Mouse (Mus musculus): ENCODE measurements around the gene Thbd. TPM values are rescaled to one million over a fixed set of nuclear protein-coding genes. Genes with fewer than 3 reads are reported as not detected.

The Thbd gene
- polyA plus RNA-seq, 1 experiment, result 4.1 TPM

DNA sequence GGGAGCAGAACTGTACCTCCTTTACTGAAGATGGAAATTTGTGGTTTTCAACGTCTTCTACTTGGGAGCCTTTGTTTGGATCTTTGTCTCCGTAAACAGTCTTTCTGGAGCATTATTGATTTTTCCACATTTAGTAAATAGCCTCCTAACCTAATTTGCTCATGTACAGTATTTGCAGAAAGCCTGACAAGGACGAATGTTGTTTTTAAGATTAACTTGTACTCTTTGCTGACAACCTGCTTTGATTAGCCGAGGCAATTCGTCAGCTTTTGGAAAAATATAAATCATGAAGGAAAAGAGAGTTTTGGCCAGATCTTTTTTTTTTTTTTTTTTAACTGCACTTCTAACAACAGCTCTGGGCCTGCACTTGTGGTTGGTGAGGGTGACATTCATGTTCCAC lies 42.6 kb upstream of the Thbd start:
- Histone ChIP-seq H3K27me3 (ENCODE audit: control insufficient read depth, insufficient read depth, insufficient read length) (no peaks in the 10 kb centered on the region), H3K79me2 (ENCODE audit: control insufficient read depth, insufficient read depth) (no peaks in the 10 kb centered on the region), H3K4me3 (no peak overlapping the region), H3K36me3 (ENCODE audit: control insufficient read depth, insufficient read depth) (no peaks in the 10 kb centered on the region), H3ac (ENCODE audit: control insufficient read depth, insufficient read length) (no peak overlapping the region), H3K4me2 (ENCODE audit: low read depth) (no peak overlapping the region)
- no peak for TF ChIP-seq USF1 (IDR thresholded peaks at IDR 0.05; ENCODE audit: low read depth)
- no peak for TF ChIP-seq TCF3 (IDR thresholded peaks at IDR 0.05; ENCODE audit: insufficient read length, low read depth)
- TF ChIP-seq TCF12 (IDR thresholded peaks at IDR 0.05; ENCODE audit: insufficient read depth, poor library complexity, severe bottlenecking), result no peak
- no peak for TF ChIP-seq MYOD1 (IDR thresholded peaks at IDR 0.05; ENCODE audit: control insufficient read depth in 1 of 3, insufficient read length in 2 of 3, low read depth in 2 of 3)
- TF ChIP-seq SRF (IDR thresholded peaks at IDR 0.05; ENCODE audit: control insufficient read depth, insufficient read length, low read depth), result no peak
- no peak for TF ChIP-seq REST (IDR thresholded peaks at IDR 0.05; ENCODE audit: insufficient read depth, insufficient read length)
- TF ChIP-seq MAX (IDR thresholded peaks at IDR 0.05; ENCODE audit: low read depth), result no peak
- no peak for TF ChIP-seq POLR2AphosphoS2 (IDR thresholded peaks at IDR 0.05; ENCODE audit: insufficient read length, low read depth)
- no peak for TF ChIP-seq MYOG (IDR thresholded peaks at IDR 0.05; ENCODE audit: control insufficient read depth in 1 of 3, insufficient read depth in 1 of 3, insufficient read length in 2 of 3, low read depth in 2 of 3)
- TF ChIP-seq E2F4 (IDR thresholded peaks at IDR 0.05; ENCODE audit: insufficient read depth), result no peak
- no peak for TF ChIP-seq POLR2A (IDR thresholded peaks at IDR 0.05; ENCODE audit: insufficient read length, low read depth)
- TF ChIP-seq CEBPB (IDR thresholded peaks at IDR 0.05; ENCODE audit: insufficient read depth, poor library complexity, severe bottlenecking), result no peak

DNA sequence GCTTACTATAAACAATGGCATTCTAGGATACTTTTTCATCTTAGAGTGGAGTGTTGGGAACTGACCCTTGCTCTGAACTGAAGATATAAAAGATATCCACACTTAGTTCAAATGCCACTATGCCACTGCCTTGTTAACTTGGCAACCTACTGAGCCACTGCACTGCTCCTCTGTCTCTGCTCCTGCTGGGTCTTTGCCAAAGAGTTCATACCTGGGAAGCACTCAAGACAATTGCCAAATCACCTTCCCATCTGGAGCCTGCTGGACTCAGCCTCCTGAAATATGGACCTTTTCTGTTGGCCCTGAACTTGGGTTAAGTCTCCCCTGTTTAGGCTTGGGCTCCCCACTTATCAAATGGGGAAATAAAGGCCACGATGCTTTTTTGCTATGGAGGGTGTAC lies 41.7 kb upstream of the Thbd start:
- no peak overlapping the region for H3K4me2 ChIP-seq (ENCODE audit: low read depth)
- H3K27me3 ChIP-seq (ENCODE audit: control insufficient read depth, insufficient read depth, insufficient read length), result no peaks in the 10 kb centered on the region
- H3K79me2 ChIP-seq (ENCODE audit: control insufficient read depth, insufficient read depth), result no peaks in the 10 kb centered on the region
- no peak for TF ChIP-seq SRF (IDR thresholded peaks at IDR 0.05; ENCODE audit: control insufficient read depth, insufficient read length, low read depth)
- TF ChIP-seq E2F4 (IDR thresholded peaks at IDR 0.05; ENCODE audit: insufficient read depth), result no peak
- TF ChIP-seq REST (IDR thresholded peaks at IDR 0.05; ENCODE audit: insufficient read depth, insufficient read length), result no peak
- no peak for TF ChIP-seq MAX (IDR thresholded peaks at IDR 0.05; ENCODE audit: low read depth)
- TF ChIP-seq POLR2AphosphoS2 (IDR thresholded peaks at IDR 0.05; ENCODE audit: insufficient read length, low read depth), result no peak
- TF ChIP-seq TCF12 (IDR thresholded peaks at IDR 0.05; ENCODE audit: insufficient read depth, poor library complexity, severe bottlenecking), result no peak
- no peak for TF ChIP-seq CEBPB (IDR thresholded peaks at IDR 0.05; ENCODE audit: insufficient read depth, poor library complexity, severe bottlenecking)
- TF ChIP-seq POLR2A (IDR thresholded peaks at IDR 0.05; ENCODE audit: insufficient read length, low read depth), result no peak
- no peak overlapping the region for H3ac ChIP-seq (ENCODE audit: control insufficient read depth, insufficient read length)
- H3K36me3 ChIP-seq (ENCODE audit: control insufficient read depth, insufficient read depth), result no peaks in the 10 kb centered on the region
- H3K4me3 ChIP-seq, result no peak overlapping the region

DNA sequence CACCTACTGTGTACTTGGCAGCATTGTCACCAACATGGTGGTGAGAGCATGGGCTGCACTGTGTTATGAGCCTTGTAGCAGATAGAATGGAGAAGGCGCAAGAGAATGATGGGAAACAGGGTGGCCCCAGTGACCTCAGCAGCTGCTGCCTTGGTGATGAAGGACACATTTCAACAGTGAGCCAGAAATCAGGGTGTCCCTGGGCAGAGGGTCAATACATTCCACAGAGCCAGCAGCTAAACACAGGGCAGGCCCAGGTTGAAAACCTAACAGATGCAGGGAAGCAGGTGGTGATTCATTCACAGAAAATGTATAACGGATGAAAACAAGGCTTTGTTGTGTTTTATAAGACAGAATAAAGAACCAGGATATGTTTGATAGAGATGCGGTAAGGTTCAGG lies 38.5 kb upstream of the Thbd start:
- no peaks in the 10 kb centered on the region for H3K79me2 ChIP-seq (ENCODE audit: control insufficient read depth, insufficient read depth)
- H3ac ChIP-seq (ENCODE audit: control insufficient read depth, insufficient read length), result no peak overlapping the region
- no peaks in the 10 kb centered on the region for H3K27me3 ChIP-seq (ENCODE audit: control insufficient read depth, insufficient read depth, insufficient read length)
- H3K4me3 ChIP-seq, result no peak overlapping the region
- no peak overlapping the region for H3K4me2 ChIP-seq (ENCODE audit: low read depth)
- TF ChIP-seq TCF3 (IDR thresholded peaks at IDR 0.05; ENCODE audit: insufficient read length, low read depth) (no peak), E2F4 (IDR thresholded peaks at IDR 0.05; ENCODE audit: insufficient read depth) (no peak), MYOG (IDR thresholded peaks at IDR 0.05; ENCODE audit: control insufficient read depth in 1 of 3, insufficient read depth in 1 of 3, insufficient read length in 2 of 3, low read depth in 2 of 3) (peak in 1 of 3 experiments; percentile 14), MYOD1 (IDR thresholded peaks at IDR 0.05; ENCODE audit: control insufficient read depth in 1 of 3, insufficient read length in 2 of 3, low read depth in 2 of 3) (peak in 2 of 3 experiments; percentile 40 to 49)
- H3K36me3 ChIP-seq (ENCODE audit: control insufficient read depth, insufficient read depth), result no peaks in the 10 kb centered on the region

DNA sequence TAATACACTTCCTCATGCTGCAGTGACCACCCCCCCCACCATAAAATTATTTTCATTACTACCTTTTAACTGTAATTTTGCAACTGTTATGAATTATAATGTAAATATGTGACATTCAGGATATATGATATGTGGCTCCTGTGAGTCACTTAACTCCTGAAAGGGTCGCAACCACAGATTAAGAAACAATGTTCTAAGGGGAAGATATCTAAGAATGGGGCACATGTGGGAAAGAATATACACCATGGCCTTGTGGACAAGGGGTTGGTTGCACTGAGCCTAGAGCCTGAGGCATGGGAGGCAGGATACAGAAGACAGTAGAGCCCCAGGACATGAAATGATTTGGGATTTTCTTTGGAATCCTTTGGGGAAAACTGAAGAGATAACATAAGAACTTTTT lies 37.6 kb upstream of the Thbd start:
- no peaks in the 10 kb centered on the region for H3K27me3 ChIP-seq (ENCODE audit: control insufficient read depth, insufficient read depth, insufficient read length)
- no peak overlapping the region for H3K4me2 ChIP-seq (ENCODE audit: low read depth)
- H3K4me3 ChIP-seq, result no peak overlapping the region
- H3K79me2 ChIP-seq (ENCODE audit: control insufficient read depth, insufficient read depth), result no peaks in the 10 kb centered on the region
- TF ChIP-seq E2F4 (IDR thresholded peaks at IDR 0.05; ENCODE audit: insufficient read depth), result no peak
- no peak for TF ChIP-seq TCF12 (IDR thresholded peaks at IDR 0.05; ENCODE audit: insufficient read depth, poor library complexity, severe bottlenecking)
- no peak for TF ChIP-seq REST (IDR thresholded peaks at IDR 0.05; ENCODE audit: insufficient read depth, insufficient read length)
- no peak overlapping the region for H3ac ChIP-seq (ENCODE audit: control insufficient read depth, insufficient read length)
- H3K36me3 ChIP-seq (ENCODE audit: control insufficient read depth, insufficient read depth), result no peaks in the 10 kb centered on the region

DNA sequence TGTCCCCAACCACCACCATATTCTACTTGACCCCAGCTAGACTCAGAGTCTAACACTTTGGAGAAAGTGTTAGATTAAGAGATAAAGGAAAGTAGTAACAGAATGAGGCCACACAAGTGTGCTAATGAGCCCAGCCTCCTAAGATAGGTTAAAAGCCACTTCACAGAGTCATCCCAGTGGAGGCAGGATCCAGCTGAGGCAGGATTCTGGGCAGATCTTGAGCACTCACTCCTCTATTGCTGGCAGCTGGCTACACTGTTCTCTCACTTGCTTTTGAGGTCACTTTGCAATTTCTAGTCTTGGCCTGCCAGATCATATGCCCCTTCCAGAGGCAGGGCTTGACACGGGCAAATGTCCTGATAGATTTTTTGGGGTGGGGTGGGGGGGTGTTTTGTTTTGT lies 36.5 kb upstream of the Thbd start:
- Histone ChIP-seq H3K4me2 (ENCODE audit: low read depth) (no peak overlapping the region), H3ac (ENCODE audit: control insufficient read depth, insufficient read length) (no peak overlapping the region), H3K36me3 (ENCODE audit: control insufficient read depth, insufficient read depth) (no peaks in the 10 kb centered on the region), H3K4me3 (no peak overlapping the region), H3K79me2 (ENCODE audit: control insufficient read depth, insufficient read depth) (no peaks in the 10 kb centered on the region), H3K27me3 (ENCODE audit: control insufficient read depth, insufficient read depth, insufficient read length) (no peaks in the 10 kb centered on the region)
- TF ChIP-seq REST (IDR thresholded peaks at IDR 0.05; ENCODE audit: insufficient read depth, insufficient read length), result no peak
- no peak for TF ChIP-seq POLR2AphosphoS2 (IDR thresholded peaks at IDR 0.05; ENCODE audit: insufficient read length, low read depth)
- TF ChIP-seq CEBPB (IDR thresholded peaks at IDR 0.05; ENCODE audit: insufficient read depth, poor library complexity, severe bottlenecking), result no peak
- TF ChIP-seq E2F4 (IDR thresholded peaks at IDR 0.05; ENCODE audit: insufficient read depth), result no peak
- no peak for TF ChIP-seq USF1 (IDR thresholded peaks at IDR 0.05; ENCODE audit: low read depth)
- no peak for TF ChIP-seq TCF3 (IDR thresholded peaks at IDR 0.05; ENCODE audit: insufficient read length, low read depth)
- TF ChIP-seq TCF12 (IDR thresholded peaks at IDR 0.05; ENCODE audit: insufficient read depth, poor library complexity, severe bottlenecking), result no peak

All from myocyte (in vitro differentiated cells).